Mouse (Mus musculus) liver, embryonic 13.5 days (tissue): ENCODE data around the gene Ccdc162. TPM values are rescaled to one million over a fixed set of nuclear protein-coding genes. Genes with fewer than 3 reads are reported as not detected.

Experiments used
- ATAC-seq: fragments of 200-750 bp; cut with Nextera tagmentation; 2 replicates; pipeline ENCODE4 v1.8.0; 2017; ENCODE audit warnings: low read depth, mild to moderate bottlenecking, moderate number of reproducible peaks, moderate library complexity
- DNase-seq: peaks from one replicate; pipeline ENCODE4 v3.0.0; 2022
- H3K27ac ChIP-seq: fragments of 300-500 bp; sonication (generic); 2 replicates; pipeline ENCODE4 v1.5.1; 2015; ENCODE audit warnings: moderate library complexity, mild to moderate bottlenecking, inconsistent platforms
- H3K27me3 ChIP-seq: fragments of 300-500 bp; sonication (generic); 2 replicates; pipeline ENCODE4 v1.6.1; 2015; ENCODE audit warnings: mild to moderate bottlenecking, inconsistent platforms
- H3K36me3 ChIP-seq: fragments of 300-500 bp; sonication (generic); 2 replicates; pipeline ENCODE4 v1.6.1; 2015; ENCODE audit warnings: mild to moderate bottlenecking, inconsistent platforms
- H3K4me1 ChIP-seq: fragments of 300-500 bp; sonication (generic); replicated peaks from 2 replicates; pipeline ENCODE4 v1.6.1; 2015; ENCODE audit warnings: inconsistent platforms
- H3K4me2 ChIP-seq: fragments of 300-500 bp; sonication (generic); 2 replicates; pipeline ENCODE4 v1.6.1; 2015; ENCODE audit warnings: inconsistent platforms, mild to moderate bottlenecking, moderate library complexity
- H3K4me3 ChIP-seq: fragments of 300-500 bp; sonication (generic); replicated peaks from 2 replicates; pipeline ENCODE4 v1.5.1; 2015; ENCODE audit warnings: mild to moderate bottlenecking, inconsistent platforms
- H3K9ac ChIP-seq: fragments of 300-500 bp; sonication (generic); 2 replicates; pipeline ENCODE4 v1.6.1; 2015; ENCODE audit warnings: mild to moderate bottlenecking, inconsistent platforms
- H3K9me3 ChIP-seq: fragments of 300-500 bp; sonication (generic); replicated peaks from 2 replicates; pipeline ENCODE4 v1.6.1; 2016; ENCODE audit warnings: inconsistent platforms
- WGBS: fragments of 180-500 bp; shearing (Covaris S2); methylation state at CpG from one replicate; pipeline ENCODE4 v1.1.7; 2015; ENCODE audit not compliant: insufficient replicate concordance; 5-methylcytosine and 5-hydroxymethylcytosine counted together
- polyA plus RNA-seq: library from polyadenylated mRNA; unstranded; fragments of >200 nt; fragmentation: Nextera tagmentation; extraction: Ambion mirVana; gene quantifications from 2 replicates; pipeline ENCODE4 v1.2.1, GENCODE M21; 2015

Gene Ccdc162
- polyA plus RNA-seq, 1 experiment from 2014 or later = 0.09 TPM

DNA sequence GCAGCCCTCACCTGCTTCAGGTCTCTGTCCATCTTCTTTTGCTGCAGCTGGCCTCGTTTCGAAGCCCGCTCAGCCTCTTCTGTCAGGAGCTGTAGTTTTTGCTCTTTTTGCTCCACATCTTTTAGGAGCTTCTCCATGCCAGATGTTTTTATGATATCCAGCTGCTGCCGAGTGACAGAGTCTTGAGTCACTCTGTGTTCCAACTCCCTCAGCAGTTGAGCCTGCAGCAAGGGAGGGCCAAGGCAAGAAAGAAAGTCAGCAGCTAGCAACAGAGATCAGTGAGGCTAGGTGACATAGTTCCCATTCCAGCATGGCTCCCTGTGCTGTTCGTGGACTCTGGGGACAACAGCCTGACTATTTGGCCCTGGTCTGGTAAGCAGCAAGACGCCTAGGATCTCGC, 165.7 kb downstream of the Ccdc162 start:
- ATAC-seq (no peak), DNase-seq (no peak)
- Histone ChIP-seq H3K9me3 (peaks cover 4% of the 10 kb centered on the region), H3K36me3 (no peaks in the 10 kb centered on the region), H3K27me3 (0 out of 2 replicates have a peak, but pooled peaks cover 2% of the 10 kb centered on the region), H3K4me1 (no peaks in the 10 kb centered on the region; the same call in 1 of the 2 replicates), H3K27ac (no peak overlapping the region), H3K9ac (no peak overlapping the region), H3K4me2 (no peak overlapping the region), H3K4me3 (no peak overlapping the region)
- 62% methylated on average over 7 of the region's 7 CpGs for WGBS

DNA sequence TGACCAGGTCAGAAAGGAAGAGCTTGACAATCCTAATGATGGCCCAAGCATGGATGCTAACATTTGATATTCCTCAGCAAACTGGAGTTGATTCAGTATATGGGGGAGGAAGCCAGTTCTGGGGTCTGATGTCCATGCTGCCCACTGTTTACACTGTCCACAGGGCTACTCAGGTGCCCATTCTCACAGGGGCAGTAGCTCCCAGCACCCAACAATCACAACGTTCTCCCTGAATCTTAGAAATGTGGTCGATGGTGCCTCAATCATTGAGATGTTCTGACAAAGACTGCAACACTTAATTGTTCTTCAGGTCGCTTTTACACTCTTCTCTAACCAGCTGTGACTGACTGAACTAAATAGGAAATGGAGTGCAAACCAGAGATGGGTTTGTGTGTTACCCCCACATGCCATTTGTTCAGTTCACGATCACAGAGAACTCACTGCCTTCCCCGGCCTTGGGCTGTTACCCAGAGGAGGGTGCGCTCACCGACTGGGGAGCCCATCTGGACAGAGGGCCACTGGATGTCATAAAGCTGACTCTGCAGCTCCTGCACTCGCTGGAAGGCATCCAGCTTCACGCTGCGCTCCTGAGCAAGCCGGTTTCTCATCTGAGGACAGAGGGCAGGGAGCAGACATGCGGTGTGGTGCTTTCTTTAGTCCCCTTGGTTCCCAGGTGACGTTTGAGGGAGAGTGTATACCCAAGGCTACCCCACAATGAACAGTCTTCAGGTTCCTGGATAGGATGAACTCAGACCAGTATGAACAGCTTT, 169.9 kb downstream of the Ccdc162 start:
- Histone ChIP-seq H3K4me3 (no peak overlapping the region), H3K4me1 (peaks cover 14% of the 10 kb centered on the region), H3K4me2 (no peak overlapping the region), H3K36me3 (no peaks in the 10 kb centered on the region), H3K9me3 (peaks cover 4% of the 10 kb centered on the region), H3K27me3 (no peaks in the 10 kb centered on the region), H3K27ac (no peak overlapping the region), H3K9ac (no peak overlapping the region)
- no peak for DNase-seq
- 64% methylated on average over 13 of the region's 13 CpGs for WGBS
- no peak for ATAC-seq

DNA sequence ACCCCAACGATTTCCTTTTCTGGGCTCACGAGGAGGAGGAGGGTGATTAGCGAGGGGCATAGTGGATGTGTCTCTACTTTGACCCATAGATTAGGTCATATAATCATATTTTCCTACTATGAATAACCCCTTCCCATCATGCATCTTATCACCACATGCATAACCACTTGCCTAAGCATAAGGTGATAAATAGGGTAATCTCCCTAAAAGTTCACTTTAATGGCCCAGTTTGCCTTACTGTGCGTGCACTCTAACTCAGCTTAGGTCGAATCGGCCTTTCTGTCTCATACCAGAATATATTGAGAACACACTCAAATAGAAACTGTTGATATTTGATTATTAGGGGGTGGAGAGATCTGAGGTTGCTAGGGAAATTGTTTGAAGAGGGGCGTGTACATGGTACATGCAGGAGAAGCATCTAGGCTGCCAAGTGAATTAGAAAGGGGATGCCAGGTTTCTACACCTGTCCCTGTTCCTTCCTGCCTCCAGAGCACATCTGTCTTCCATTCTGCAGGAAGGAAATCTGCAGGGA, 171.1 kb downstream of the Ccdc162 start:
- H3K9me3 ChIP-seq = peaks cover 4% of the 10 kb centered on the region
- H3K27me3 ChIP-seq = no peaks in the 10 kb centered on the region
- 36% methylated on average over 7 of the region's 7 CpGs for WGBS
- no peak overlapping the region for H3K27ac ChIP-seq
- no peak overlapping the region for H3K9ac ChIP-seq
- DNase-seq = no peak
- H3K4me2 ChIP-seq = peak overlapping the region; percentile 39
- H3K4me3 ChIP-seq = no peak overlapping the region
- ATAC-seq = no peak
- no peaks in the 10 kb centered on the region for H3K36me3 ChIP-seq
- peaks cover 14% of the 10 kb centered on the region for H3K4me1 ChIP-seq

DNA sequence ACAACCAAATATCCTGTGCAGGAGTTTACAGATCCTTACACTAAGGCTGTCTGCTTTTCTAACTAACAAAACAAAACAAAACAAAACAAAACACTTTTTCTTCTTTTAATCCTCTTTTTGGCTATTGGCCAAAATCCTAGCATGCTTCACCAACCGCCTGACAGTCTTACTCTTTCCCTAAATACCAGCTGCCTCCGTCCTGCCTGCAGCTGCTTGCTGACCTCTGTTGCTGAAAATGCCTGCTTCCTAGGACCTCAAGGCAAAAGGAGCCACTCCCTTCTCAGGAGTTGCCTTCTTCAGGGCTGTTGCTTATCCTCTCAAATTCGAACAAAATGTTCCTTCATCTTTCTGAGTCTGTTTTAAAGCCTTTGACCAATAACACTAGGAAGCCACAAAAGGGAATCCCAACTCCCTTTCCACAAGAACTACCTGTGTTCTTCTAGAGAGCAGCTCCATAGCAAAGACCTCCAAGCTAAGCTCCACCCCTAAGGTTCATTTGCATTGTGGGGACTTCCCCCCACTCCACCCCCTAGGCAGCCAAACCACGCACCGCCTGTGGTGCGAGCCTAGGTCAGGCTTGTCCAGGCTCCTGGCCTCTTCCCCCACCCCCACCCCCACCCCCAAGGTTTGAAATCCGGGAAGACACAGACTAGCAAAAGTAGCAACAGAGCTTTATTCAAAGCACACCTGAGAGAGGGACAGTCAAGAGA, 171.8 kb downstream of the Ccdc162 start:
- peak overlapping the region; percentile 39 for H3K4me2 ChIP-seq
- no peaks in the 10 kb centered on the region for H3K27me3 ChIP-seq
- H3K27ac ChIP-seq = no peak overlapping the region
- WGBS = 8% methylated on average over 7 of the region's 7 CpGs
- peaks cover 14% of the 10 kb centered on the region for H3K4me1 ChIP-seq
- H3K9ac ChIP-seq = no peak overlapping the region
- DNase-seq = no peak
- ATAC-seq = no peak
- no peaks in the 10 kb centered on the region for H3K36me3 ChIP-seq
- H3K9me3 ChIP-seq = peaks cover 4% of the 10 kb centered on the region
- H3K4me3 ChIP-seq = no peak overlapping the region

DNA sequence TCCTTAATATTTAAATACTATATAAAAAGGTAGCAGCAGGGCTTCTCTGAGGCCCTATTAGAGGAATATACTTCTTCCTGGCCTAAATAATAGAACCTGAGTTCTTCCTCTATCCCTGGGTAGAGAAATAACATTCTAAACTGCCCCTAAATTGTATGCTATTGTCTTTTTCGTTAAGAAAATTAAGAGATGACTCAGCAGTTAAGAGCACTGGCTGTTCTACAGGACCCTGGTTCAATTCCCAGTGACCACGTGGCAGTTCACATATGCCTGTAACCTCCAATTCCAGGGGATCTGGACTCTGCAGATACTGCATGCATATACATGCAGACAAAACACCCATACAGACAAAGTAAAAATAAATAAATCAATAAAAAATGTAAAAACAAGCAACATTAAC, 172.6 kb downstream of the Ccdc162 start:
- no peak overlapping the region for H3K9ac ChIP-seq
- no peak overlapping the region for H3K4me2 ChIP-seq
- DNase-seq (no peak), ATAC-seq (no peak)
- no peak overlapping the region for H3K4me3 ChIP-seq
- no peaks in the 10 kb centered on the region for H3K27me3 ChIP-seq
- WGBS = 43% methylated on average over 2 of the region's 2 CpGs
- H3K9me3 ChIP-seq = no peaks in the 10 kb centered on the region
- peaks cover 14% of the 10 kb centered on the region for H3K4me1 ChIP-seq
- no peaks in the 10 kb centered on the region for H3K36me3 ChIP-seq
- H3K27ac ChIP-seq = no peak overlapping the region

DNA sequence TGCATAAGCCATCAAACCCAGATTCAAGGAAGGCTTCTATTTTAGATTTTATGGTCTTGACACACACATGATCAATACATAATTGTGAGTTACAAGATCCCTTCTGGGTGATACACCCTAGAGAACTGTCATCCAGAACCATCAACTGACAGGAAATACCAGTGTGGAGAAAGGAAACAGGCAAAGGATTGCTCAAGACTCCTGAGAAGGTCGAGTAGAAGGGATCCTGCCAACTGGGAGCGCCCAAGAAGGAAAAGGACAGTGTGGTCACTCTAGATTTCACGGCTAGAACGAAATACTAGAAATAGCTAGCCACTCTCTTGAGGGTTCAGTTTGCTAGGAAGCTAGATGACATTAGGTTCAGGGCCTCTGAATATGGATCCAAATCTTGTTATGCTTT, 173.0 kb downstream of the Ccdc162 start:
- Histone ChIP-seq H3K9me3 (no peaks in the 10 kb centered on the region), H3K27me3 (no peaks in the 10 kb centered on the region), H3K4me2 (no peak overlapping the region), H3K4me3 (no peak overlapping the region), H3K9ac (no peak overlapping the region), H3K36me3 (no peaks in the 10 kb centered on the region), H3K4me1 (peaks cover 14% of the 10 kb centered on the region), H3K27ac (no peak overlapping the region)
- 57% methylated on average over 4 of the region's 4 CpGs for WGBS
- DNase-seq = no peak
- ATAC-seq = no peak

DNA sequence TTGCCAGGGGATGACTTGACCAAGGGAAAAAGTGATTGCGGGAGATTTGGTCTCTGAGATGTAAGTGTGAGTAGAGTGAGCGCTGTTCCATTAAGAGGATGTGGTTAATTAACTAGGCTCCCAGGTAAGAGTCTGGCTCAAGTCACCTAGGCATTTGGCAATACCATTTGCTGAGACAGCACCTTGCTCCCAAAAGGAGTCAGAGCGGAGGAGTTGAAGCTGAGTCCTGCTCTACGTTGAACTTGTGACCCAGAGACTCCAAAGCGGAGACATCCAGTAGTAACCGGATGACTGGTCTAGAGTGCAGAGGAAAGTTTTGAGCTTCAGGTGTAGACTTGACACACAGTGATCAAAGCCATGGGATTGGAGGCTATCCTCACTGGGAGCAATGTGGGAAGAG, 174.4 kb downstream of the Ccdc162 start:
- Histone ChIP-seq H3K9me3 (no peaks in the 10 kb centered on the region), H3K27ac (no peak overlapping the region), H3K27me3 (no peaks in the 10 kb centered on the region), H3K4me2 (no peak overlapping the region), H3K4me3 (no peak overlapping the region), H3K9ac (no peak overlapping the region), H3K4me1 (peaks cover 14% of the 10 kb centered on the region), H3K36me3 (no peaks in the 10 kb centered on the region)
- DNase-seq (no peak), ATAC-seq (no peak)
- 83% methylated on average over 6 of the region's 6 CpGs for WGBS

DNA sequence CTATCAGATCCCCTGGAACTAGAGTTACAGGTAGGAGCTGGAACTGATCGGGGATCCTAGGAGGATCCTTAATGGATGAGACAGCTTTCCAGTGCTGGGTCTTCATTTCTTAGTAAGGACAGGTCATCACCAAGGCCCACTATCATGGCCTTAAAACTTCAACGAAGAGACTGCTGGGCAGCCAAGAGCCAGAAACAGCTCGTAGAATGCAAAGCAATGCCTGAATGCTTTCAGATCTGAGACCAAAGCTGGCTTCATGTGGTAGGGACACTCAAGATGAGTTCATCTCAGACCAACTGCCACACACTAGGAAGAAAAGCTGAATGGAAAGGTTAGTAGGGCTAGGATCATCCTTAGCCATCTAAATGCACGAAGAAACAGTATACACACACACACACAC, 177.4 kb downstream of the Ccdc162 start:
- Histone ChIP-seq H3K9me3 (no peaks in the 10 kb centered on the region), H3K4me2 (no peak overlapping the region), H3K9ac (no peak overlapping the region), H3K4me1 (no peaks in the 10 kb centered on the region), H3K27ac (no peak overlapping the region), H3K27me3 (no peaks in the 10 kb centered on the region), H3K36me3 (no peaks in the 10 kb centered on the region; the same call in 1 of the 2 replicates), H3K4me3 (no peak overlapping the region)
- ATAC-seq (no peak), DNase-seq (no peak)
- 73% methylated on average over 4 of the region's 4 CpGs for WGBS

DNA sequence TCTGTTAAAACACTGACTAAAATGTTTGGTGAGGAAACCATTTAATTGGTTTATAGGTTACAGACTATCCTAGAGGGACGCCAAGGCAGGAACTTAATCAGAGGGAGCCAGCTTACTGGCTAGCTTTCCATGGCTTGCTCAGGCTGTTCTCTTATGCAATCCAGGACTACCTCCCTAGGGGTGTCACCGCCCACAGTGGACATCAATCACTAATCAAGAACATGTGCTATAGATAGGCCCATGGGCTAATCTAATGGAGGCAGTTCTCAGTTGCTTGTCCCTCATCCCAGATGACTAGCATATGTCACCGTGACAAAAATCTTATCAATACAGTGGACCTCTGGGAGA, 178.5 kb downstream of the Ccdc162 start:
- DNase-seq (no peak), ATAC-seq (no peak)
- WGBS = 62% methylated on average over 3 of the region's 3 CpGs
- no peaks in the 10 kb centered on the region for H3K27me3 ChIP-seq
- no peak overlapping the region for H3K4me2 ChIP-seq
- H3K9ac ChIP-seq = no peak overlapping the region
- H3K27ac ChIP-seq = no peak overlapping the region
- no peaks in the 10 kb centered on the region for H3K4me1 ChIP-seq
- H3K9me3 ChIP-seq = no peaks in the 10 kb centered on the region
- no peaks in the 10 kb centered on the region; the same call in 1 of the 2 replicates for H3K36me3 ChIP-seq
- H3K4me3 ChIP-seq = no peak overlapping the region

DNA sequence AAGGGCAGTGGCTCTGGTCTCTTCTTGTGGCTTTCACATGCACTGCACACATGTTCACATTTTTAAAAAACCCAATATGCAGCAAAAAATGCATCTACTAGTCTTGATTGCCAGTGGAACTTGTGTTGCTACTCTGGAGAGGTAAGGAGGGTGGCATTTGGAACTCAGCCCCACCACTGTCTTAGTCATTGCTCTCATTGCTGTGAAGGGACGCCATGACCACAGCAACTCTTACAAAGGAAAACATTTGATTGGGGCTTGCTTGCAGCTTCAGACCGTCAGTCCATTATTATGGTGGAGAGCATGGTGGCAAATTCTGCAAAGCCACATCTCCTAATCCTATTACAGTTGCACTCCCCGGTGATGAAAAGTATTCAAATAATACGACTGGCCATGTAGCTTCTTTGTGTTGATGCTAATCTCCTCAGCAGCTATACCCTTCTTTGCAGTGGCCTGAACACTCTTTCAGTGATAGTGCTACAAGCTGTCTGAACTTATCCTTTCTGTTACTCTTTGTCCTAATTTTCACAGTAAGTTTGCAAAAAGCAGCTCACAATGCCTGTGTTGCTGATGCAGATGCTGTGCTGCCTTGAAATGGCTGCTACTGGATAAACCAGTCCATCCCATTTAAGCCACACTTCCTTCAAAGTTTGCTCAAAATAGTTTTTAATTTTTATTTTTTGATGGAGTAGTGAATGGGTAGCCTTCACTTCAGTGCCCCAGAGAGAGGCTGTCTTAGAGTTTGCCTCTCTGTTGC, 179.0 kb downstream of the Ccdc162 start:
- H3K36me3 ChIP-seq = peaks cover 3% of the 10 kb centered on the region
- no peak for DNase-seq
- WGBS = 84% methylated on average over 4 of the region's 4 CpGs

DNA sequence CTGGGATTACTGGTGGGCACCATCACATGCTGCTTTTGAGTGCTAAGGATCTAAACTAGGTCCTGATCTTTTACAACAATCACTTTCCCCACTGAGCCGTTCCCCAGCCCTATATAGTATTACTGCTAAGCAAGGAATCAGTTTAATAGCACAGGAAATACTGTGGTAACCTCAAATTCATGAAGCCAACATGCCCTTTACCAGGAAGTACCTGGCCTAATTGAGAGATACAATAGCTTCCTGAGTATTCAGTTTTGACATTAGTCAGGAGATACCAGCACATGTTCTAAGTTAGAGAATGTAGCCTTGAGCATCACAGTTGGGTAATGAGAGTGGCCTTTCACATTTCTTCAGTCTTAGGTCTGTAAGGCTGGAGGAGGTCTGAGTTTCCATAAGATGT, 179.7 kb downstream of the Ccdc162 start:
- no peak overlapping the region for H3K4me3 ChIP-seq
- no peak overlapping the region for H3K9ac ChIP-seq
- WGBS = 60% methylated on average over 1 of the region's 1 CpGs
- no peaks in the 10 kb centered on the region for H3K4me1 ChIP-seq
- ATAC-seq = no peak
- no peak for DNase-seq
- H3K9me3 ChIP-seq = no peaks in the 10 kb centered on the region
- no peak overlapping the region for H3K27ac ChIP-seq
- H3K36me3 ChIP-seq = peaks cover 4% of the 10 kb centered on the region
- H3K4me2 ChIP-seq = no peak overlapping the region
- no peaks in the 10 kb centered on the region for H3K27me3 ChIP-seq

More for the DNA sequence above, 179.0 kb downstream of the Ccdc162 start:
- H3K4me1 ChIP-seq = no peaks in the 10 kb centered on the region
- no peak overlapping the region for H3K27ac ChIP-seq
- no peaks in the 10 kb centered on the region for H3K27me3 ChIP-seq
- H3K9me3 ChIP-seq = no peaks in the 10 kb centered on the region
- H3K4me3 ChIP-seq = no peak overlapping the region
- no peak for ATAC-seq
- H3K4me2 ChIP-seq = no peak overlapping the region
- no peak overlapping the region for H3K9ac ChIP-seq
